Mouse (Mus musculus) megakaryocyte, embryonic 14.5 days (primary cell): ENCODE results near the gene Cftr.

Experiments
- FLI1 ChIP-seq: IDR thresholded peaks from 2 replicates; pipeline ENCODE4 v1.6.1; 2012; ENCODE audit warnings: low read length, inconsistent platforms, mixed read lengths
- GATA1 ChIP-seq: IDR thresholded peaks from 3 replicates; pipeline ENCODE4 v1.6.1; 2012; ENCODE audit warnings: mixed read lengths, low read length, inconsistent platforms, borderline replicate concordance

GRCm38 (mm10) chr6:18135246-18135645, 35.2 kb upstream of the Cftr start:
- TF ChIP-seq GATA1 = no peak
- TF ChIP-seq FLI1 = no peak
